Mouse (Mus musculus) kidney, adult 11 months (tissue): ENCODE results near the gene Spag5.
"Not testable (repeated sequence)": the region's sequence is repeated elsewhere in the genome, so short reads cannot be mapped to it uniquely, and the experiment has no call there.

ENCODE experiments used
- DNase-seq: peaks from one replicate; pipeline ENCODE4 v3.0.0; 2022

Spag5 gene

DNA sequence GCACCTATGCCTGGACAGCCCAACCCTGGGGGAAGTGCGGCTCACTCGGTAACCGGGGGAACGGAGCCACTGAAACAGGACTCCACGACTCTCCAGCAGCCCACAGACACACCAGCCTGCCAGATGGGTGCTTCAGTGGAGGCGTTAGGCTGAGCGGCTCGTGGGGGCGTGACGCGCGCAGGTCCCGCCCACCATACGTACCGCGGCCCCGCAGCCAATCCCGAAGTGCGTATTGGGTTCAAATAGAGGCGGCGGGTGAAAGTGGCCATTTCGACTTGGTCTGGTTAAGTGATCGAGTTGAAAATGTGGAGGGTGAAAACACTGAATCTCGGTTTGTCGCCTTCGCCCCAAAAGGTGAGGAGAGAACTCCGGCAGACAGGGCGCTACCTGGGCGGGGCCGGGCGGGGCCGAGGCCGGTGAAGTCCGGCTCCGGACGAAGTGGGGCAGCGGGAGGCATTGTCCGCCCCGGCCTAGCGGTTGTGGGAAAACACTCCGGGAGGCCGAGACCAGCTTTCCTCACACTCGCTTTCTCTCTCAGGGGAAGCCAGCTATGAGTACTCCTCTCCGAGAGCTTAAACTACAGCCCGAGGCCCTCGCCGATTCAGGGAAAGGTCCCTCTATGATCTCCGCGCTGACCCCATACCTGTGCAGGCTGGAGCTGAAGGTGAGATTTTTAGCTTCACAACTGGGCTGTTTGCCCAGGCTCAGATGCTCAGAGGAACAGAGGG, at the start of gene Spag5:
Gene Spag5 (plus strand): TSS at position 173 of the 728 bp plus-strand sequence.
- peak; percentile 85 for DNase-seq

DNA sequence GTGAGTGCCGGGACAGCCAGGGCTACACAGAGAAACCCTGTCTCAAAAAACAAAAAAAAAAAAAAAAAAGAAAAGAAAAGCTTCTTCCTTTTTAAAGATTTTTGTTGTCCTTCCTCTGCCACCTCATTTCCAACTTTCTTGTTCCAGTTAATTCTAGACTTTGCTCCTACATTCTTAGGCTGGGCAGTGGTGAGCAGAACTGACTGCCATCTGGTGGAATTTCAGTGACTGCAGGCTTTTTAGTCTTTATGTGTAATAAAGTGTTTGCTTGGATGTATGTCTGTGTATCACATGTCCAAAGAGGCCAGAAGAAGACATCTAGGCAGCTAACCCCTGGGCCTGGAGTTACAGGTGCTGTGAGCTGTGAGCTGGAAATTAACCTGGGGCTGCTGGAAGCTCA, 44.7 kb upstream of the Spag5 start:
- no peak for DNase-seq

DNA sequence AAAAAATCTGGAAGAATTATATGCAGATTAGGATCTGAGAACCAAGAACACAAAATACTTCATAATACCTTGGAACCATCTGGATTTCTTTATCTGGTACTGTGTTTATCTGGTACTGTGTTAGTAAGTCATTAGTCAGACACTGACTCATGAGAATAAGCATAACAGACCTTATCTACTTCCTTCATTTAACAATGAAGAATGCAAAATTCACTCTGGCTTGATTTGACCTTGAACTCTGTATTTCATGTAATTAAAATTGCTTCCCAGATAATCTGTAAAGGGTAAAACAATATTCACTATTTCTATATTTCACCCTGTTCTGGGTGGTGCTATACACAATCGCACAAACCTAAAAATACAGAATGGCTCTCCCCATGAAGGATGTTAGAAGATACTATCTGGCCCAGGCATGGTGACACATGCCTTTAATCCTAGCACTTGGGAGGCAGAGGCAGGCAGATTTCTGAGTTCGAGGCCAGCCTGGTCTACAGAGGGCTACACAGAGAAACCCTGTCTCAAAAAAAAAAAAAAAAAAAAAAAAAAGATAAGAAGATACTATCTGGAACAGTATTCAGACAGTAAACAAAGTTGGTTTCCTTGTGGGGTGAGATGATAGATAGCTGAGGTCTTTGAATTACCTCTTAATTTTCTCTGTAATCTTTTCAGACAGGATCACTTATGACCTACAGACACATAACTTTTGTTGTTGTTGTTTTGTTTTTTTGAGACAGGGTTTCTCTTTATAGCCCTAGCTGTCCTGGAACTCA, 40.7 kb upstream of the Spag5 start:
- no peak for DNase-seq

DNA sequence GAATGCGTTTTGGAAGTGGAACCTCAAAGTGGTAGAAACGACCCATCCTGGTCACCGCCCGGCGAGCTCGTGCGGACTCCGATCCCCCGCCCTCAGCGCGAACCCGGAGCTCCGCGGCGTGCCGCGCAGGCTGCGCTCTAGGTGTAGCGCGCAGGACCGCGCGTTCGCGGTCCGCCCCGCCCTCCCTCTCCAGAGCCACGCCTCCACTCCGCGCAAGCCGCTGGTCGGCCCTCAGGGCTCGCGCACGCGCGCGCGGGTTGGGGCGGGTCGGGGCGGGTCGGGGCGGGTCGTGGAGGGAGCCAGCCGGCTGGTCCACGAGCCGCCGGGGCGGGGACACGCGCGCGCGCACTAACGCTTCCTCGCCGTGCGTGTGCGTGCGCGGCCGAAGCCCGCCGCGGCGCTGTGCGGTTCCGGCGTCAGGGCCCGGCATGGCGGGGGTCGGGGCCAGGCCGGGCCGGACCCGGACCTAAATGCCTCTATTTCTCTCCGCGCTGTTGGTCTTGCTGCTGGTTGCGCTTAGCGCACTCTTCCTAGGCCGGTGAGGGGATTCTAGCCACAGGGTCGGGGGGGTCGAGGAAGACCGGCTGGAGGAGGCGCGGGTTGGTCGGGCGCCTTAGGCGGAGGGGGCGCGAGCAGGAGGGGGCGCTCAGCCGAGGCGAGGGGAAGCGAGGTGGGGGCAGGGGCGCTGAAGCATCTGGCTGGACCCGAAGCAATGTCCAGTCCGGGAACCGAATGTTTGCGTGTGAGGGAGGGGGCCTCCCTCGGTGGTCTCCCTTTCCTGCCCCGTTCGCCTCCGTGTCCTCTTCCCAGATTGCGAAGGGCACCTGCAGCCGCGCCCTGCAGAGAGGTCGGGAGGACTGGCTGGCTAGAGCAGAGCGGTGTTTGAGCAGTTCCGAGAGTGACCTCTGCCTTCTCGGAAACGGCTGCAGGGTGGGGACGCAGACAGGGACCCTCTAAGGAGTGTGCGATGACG, 39.7 kb upstream of the Spag5 start, which contains the start of gene 2610507B11Rik:
Gene 2610507B11Rik (plus strand): TSS at position 373 of the 973 bp plus-strand sequence.
- DNase-seq, result peak; percentile 90

DNA sequence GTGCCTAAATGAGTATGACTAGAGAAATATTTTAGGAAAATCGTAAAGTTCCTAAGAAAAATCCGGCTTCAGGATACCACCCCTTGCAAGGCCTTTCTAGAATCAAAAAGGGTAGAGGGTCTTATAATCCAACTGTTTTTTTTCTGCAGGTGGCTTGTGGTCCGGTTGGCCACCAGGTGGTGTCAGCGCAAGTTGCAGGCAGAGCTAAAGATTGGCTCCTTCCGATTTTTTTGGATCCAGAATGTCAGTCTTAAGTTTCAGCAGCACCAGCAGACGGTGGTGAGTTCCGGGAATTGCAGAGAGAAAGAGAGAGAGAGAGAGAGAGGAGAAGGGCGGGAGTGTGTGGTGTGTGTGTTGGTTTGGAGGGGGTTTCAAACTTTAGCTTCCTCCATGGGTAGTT, 38.8 kb upstream of the Spag5 start:
- DNase-seq, result peak; percentile 46

DNA sequence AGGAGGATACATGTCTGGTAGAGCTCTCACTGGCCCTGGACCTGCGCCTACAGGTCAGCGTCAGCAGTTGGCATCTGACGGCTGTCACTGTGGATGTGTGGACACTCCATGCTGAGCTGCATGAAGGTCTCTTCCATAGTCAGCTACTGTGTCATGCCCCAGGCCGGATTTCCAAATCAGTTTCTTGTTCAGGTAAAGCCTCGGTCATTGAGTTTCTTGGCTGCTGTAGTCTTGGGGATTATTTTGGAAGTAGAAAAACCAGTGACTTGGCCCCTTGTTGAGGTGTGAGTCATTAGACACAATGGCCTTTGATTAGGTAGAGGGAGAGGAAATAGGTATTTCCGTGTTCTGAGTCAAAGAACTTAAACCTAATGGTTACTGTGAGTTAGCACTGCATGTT, 35.8 kb upstream of the Spag5 start:
- DNase-seq, result no peak

DNA sequence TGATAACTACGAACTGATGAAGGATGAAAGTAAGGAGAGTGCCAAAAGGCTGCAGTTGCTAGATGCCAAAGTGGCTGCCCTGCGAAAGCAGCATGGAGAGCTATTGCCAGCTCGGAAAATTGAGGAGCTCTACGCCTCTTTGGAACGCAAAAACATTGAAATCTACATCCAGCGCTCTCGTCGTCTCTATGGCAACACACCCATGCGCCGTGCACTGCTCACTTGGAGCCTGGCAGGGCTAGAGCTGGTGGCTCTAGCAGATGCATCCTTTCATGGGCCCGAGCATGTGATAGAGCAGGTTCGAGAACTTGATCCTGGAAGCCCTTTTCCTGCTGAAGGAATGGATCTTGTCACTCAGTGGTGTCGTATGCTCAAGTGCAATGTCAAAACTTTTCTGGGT, 29.3 kb upstream of the Spag5 start:
- DNase-seq, result no peak

DNA sequence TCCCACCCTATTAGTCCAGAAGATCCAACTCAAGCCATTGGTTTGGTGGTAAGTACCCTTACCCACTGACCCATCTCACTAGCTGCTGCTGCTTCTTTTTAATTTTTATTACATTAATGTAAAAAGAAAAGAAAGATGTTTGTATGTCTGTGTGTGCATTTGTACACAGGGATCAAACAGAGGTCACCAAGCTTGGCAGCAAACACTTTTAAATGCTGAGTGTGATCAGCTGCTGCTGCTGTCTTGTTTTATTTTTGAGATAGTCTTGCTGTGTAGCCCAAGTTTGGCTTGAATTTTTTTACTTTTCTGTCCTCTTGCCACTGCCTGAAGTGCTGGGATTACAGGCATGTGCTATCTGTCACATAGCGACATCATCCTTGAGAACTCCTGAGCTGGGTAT, 25.7 kb upstream of the Spag5 start:
- no peak for DNase-seq

DNA sequence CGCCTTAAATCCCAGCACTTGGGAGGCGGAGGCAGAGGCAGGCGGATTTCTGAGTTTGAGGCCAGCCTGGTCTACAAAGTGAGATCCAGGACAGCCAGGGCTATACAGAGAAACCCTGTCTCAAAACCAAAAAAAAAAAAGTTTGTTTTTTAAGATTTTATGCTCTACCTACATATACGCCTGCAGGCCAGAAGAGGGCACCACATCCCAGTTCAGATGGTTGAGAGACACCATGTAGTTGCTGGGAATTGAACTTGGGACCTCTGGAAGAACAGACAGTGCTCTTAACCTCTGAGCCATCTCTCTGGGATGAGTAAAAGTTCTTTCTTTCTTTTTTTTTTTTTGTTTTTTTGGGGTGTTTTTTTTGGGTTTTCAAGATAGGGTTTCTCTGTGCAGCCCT, 25.2 kb upstream of the Spag5 start:
- not testable (repeated sequence) for DNase-seq

DNA sequence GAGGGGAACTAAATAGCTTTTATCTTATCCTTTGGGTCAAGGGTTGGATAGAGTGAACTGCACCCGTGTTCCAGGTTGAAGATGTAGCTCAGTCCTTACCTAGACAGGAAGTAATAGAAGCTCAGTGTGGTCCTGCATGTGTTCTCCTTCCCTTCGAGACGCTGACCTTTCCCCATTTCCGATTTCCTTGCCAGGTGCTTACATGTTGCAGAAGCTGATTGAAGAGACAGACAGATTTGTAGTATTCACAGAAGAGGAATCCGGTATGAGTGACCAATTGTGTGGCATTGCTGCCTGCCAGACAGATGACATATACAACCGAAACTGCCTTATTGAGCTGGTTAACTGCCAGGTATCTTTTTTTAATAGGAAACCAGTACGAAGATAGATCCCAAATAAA, 22.5 kb upstream of the Spag5 start:
- no peak for DNase-seq

DNA sequence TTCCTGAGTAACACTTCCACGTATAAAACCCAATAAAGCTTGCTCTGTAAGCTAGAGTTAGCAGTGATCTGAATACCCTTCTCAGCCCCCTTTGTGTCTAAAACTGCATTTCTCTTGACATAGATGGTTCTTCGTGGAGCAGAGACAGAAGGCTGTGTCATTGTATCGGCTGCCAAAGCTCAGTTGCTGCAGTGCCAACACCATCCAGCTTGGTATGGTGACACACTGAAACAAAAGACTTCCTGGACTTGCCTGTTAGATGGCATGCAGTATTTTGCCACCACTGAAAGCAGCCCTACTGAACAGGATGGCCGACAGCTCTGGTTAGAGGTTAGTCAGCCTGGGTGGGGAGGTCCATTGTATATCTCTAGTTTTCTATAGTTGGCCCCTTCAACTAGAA, 21.7 kb upstream of the Spag5 start:
- no peak for DNase-seq

DNA sequence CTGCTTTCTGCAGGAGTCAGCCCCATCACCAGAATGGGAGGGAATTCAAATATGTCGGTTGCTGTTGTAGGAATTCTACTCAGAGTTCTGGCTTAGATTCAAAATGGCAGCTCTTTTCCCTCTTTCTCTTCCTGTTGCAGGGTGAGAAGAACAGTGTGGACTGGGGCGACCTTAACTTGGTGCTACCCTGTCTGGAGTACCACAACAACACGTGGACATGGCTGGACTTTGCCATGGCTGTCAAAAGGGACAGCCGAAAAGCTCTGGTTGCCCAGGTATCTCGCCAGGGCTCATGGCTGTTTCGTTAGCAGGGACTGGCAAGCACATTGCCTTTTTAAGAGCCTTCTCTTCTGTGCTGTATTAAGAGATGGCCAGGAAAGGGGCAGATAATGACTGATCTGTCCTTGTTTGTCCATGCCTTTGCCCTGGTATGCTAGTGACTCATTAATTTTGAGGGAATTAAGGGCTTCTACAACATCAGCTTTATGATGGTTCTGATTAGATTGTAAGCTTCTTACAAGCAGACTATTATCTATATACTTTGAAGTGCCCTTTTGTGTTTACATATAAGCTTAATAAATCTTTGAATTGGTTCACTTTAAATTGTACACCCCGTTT, 12.1 kb upstream of the Spag5 start:
- no peak for DNase-seq

DNA sequence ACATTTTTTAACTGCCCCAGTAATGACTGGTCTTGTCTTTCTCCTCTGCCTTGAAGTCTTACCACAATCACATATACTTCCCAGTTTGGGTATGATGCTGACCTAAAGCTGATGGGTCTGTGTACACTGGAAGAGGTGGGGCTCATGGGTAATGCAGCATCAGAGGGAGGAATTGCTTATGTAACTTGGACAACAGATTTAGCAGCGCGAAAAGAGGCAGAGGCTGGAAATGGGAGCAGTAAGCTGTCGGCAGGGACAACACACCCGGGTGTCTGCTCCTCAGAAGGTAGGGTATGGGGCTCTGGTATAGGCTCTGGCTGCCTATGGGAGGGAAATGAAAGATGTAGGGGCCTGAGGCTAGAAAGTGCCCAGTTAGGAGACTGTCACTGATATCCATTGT, 10.7 kb upstream of the Spag5 start, which contains the start of gene BC030499:
Gene BC030499 (plus strand): TSS at position 188 of the 400 bp plus-strand sequence.
- no peak for DNase-seq

DNA sequence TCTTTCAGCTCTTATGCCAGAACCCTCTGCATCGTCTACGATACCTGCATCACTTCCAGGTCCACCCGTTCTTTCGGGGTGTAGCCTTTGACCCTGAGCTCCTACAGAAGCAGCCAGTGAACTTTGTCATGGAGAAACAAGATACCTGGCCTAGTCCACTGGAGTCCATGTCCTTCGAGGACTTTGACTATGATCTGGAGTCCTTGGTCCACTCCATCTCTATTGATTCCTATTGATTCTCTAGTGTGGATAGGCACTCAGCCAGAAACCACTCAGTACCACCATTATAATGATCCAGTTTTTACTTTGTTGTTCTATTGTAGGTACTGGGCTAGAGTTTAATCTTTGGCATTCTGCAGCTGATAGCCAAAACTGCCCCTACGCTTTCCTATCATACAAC, 6.7 kb upstream of the Spag5 start:
- no peak for DNase-seq

DNA sequence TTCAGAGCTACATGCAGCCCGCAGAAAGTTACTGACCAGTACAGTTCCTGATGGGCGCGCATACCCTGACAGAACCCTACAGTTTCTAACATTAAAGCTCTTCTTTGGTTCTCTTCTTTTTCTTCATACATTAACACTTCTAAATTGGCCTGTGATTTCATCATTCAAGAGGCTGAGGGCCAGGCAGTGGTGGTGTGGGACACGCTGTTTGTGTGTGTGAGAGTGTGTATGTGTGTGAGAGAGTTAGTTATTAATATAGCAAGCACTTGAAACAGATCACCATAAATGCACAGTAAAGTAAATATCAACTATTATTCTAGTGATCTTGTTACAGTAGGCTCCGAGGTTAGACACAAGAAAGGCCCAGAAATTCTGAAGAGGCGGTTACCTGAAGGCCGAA, 412 bp upstream of the Spag5 start:
- DNase-seq, result no peak

DNA sequence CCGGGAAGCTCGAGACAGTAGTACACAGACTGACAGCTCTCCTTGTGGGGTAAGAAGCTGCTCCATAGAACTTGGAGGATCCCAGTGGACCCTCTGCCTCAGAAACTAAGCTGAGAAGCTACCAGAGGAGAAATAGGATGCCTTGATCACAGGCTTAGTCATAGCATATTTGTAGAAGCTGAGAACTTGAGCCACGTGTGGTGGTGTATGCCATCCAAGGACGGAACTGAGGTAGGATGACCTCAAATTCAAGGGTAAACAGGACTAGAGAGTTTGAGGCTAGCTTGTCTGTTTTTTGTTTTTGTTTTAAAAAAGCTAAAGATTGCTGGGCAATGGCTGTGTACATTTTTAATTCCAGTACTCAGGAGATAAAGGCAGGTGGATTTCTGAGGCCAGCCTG, 3.9 kb downstream of the Spag5 start:
- DNase-seq, result no peak

DNA sequence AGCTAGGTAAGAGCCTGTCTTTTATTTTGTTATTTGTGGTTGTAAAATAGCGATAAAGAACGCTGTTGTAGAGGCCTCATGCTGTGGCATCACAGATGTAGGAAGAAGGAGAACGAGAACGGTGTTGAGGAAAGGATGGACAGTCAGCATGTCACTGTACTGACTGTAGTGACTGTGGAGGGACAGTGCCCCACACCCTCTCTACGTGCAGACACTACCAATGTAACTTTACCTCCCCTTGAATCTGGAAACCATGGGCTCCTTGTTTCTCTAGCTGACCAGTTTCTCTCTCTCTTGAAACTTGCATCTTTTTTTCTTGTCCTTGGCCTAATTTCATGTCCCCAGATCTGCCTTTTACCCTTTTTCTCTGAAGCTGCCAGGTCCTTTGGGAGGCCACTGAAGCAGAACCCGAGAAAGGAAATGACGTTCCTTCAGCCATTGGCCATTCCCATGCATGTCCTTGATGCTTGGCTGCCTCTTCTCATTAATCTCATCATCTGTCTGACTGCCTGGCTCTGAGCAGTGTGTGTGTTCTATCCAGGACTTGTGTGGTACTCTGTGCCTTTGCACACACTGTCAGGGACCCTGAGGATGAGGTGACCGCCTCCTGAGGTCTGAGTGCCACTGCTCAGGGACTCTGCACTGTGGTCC, 9.7 kb downstream of the Spag5 start:
- DNase-seq, result no peak

DNA sequence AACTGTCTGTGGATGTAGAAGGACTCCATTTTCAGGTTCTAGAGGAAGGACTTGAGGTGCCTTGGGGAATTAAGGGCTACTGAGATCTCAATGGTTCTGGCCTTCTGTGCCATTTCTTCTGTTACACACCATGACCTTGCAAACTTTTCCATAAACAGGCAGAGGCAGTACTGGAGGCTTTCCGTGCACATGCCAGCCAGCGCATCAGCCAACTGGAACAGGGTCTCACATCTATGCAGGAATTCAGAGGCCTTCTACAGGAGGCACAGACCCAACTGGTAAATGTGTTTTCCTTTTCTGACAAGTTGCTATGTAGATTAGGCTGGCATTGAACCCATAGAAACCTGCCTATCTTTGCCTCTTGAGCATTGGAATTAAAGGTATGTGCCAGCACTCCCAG, 12.3 kb downstream of the Spag5 start:
- peak; percentile 45 for DNase-seq

DNA sequence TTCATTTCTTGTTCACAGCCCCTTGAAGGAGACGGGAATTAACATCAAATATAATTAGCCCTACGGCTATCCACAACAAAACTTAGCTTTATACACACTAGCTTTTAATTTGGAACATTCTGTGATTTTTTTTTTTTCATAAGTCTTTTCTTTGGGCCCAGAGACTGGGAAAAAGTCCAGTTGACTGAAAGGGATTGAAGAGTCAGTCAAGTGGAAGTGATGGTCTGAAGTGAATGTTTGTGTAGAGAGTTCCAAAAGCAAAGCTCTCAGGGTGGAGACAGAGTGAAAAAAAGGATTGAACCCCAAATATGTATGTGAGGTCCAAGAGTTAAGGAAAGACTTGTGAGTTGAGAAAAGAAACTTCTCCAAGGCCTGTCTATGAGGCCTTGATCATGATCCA, 17.1 kb downstream of the Spag5 start:
- no peak for DNase-seq

DNA sequence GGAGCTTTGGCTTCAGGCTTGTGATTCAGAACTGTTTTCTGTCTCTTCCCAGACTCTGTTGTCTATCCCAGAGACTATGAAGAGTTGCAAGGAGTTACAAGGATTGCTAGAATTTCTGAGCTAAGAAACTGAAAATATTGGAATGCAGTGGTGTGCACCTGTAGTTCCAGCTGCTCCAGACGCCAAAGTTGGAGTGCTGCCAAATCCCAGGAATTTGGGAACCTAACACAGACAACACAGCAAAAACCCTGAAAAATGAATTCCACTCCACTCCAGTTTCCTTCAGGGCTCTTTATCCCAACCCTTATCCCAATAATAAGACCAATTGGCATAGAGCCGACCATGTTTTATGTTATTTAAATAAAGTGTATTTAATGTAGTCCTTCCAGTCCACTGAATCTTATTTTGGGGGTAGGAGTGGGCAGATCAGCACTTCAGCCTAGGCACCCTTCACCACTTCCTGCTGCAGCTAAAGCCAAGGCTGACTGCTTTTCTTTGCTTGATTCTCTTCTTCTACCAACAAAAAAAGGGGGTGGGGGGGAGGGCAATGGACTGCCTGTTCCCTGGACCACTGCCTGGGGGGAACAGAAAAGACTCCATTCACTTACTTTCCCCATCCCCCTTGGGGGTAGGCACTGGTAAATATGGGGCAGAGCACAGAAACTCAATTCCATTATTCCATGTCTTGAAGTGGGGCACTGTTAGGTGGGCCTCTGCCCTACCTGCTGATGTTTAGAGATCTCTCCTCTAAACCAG, 20.9 kb downstream of the Spag5 start:
- no peak for DNase-seq

DNA sequence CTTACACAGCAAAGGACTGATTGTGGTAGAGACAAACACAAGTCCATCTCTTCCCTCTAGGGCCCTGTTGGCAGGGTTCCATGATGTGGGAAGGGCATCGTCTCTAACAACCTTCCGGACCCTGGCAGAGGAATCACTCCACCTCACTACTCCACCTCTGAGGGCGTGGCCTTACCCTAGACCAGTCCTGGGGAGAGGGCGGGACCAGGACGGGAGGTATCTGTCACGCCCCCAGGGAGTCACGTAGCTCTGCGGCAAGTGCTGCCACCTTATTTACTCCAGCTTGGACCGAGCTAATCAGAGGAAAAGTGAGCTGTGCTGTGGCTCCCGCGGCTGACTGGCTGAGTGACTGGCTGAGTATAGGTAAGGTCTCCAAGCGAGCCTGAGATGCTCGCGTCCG, 21.5 kb downstream of the Spag5 start, which contains the start of gene Aldoc:
Gene Aldoc (plus strand): TSS at position 109 of the 400 bp plus-strand sequence.
- DNase-seq, result peak; percentile 96
